Mouse (Mus musculus) kidney, postnatal 4 days (tissue): ENCODE data around the gene Scgb2a2.
"Not testable (repeated sequence)": the region's sequence is repeated elsewhere in the genome, so short reads cannot be mapped to it uniquely, and the experiment has no call there.

Experiments used
- DNase-seq, 2 experiments: peaks; one replicate each; pipeline ENCODE4 v3.0.0; 2021; ENCODE audit warnings: mixed read lengths in 2 of 2

The Scgb2a2 gene

DNA sequence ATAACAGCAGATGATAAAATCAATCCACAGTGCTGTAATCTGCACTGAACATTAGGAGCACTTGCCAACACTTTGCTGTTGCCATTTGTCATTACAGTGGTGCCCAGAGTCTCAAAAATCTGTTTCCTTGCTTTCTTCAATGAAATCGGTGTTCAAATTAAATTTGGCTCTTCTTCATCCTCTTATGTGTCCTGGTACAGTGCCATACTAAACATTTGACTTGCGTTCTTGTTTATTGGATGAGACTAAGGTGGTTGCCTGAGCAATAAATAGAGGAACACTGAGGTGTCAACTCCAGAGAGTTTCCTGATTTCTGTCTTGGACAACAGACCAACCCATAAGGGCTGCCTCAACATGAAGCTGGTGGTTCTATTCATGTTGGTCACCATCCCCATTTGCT lies at the start of gene Scgb2a2:
TSS of gene Scgb2a2 (plus strand) at position 301 of the 400 bp plus-strand sequence.
- no peak for DNase-seq

DNA sequence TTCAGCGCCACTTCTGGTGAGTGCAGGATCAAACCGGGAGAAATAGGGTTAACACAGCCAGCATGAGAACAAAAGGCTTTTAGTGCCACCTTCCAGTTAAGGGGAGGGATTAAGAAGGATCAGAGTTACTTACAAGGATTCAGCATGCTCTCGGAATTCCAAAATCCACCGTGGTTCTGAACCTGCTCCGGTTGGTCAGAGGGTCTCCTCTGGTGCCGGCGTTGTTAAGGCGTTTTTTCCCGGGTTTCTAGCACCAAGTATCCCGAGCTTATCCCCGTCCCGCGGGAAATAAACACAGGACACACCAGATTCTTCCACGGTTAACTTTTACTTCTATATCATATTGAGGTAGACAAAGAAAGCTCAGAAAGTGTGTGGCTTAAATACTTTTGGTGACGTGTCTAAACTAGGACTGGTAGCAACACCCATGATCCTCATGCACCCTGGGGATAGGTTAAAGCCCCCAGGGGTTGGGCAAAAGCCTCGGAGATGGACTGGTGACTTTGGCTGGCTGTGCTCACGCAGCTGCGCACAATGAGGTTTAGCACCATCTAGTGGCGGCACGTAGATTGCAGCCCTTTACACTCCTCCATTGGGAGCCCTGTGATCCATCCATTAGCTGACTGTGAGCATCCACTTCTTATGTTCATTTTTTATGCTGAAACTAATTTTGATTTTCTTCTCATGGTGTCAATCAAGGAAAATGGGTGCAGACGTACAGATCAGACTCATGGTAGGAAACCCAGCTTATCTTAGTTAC lies 10.6 kb upstream of the Scgb2a2 start:
- DNase-seq = peak; percentile 78 to 79

DNA sequence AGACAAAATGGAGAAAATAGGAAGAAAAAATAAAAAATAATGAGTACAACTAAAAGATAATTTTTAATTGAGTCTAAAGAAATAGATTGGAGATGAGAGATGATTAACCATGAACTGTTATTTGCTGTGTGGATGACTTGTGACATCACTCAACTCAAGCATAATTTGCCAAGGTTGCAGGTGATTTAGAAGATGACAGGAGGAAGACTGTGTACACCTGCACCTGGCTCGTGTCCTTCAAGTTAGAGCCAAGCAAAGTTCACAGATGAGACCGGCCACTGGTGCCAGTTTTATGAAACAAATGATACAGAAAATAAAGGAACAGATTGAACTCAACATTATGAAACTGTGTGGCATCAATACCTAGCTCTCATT lies 10.0 kb upstream of the Scgb2a2 start:
- no peak for DNase-seq

DNA sequence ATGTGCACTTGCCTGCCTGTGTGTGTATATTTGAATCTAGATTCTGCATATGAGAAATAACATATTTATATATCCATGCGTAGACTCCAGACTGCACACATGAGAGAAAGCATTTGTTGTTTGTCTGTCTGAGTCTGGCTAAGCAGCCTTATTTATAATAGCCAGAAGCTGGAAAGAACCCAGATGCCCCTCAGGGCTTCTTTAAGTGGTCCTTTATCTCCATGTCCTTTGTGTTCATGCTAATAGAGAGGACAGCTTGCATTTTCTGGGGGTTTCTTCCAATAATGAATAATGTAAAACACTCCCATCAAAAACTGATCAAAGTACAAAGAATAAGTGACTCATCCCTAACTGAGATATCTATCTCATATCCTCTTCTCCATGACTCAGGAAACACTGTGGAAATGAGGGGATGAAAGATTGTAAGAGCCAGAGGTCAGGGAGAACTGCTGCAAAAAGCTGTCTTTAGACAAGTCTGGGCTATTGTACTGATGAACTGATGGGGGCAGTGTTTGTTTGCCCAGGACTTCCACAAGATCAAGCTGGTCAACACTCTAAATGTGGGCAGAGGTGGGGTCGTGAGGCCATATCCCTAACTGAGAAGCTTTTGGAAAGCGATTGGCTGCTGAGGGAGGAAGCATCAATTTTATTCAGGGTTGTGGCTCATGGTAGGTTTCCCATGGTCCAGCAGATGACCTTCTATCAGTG lies 2.2 kb downstream of the Scgb2a2 start:
- not testable (repeated sequence) for DNase-seq

DNA sequence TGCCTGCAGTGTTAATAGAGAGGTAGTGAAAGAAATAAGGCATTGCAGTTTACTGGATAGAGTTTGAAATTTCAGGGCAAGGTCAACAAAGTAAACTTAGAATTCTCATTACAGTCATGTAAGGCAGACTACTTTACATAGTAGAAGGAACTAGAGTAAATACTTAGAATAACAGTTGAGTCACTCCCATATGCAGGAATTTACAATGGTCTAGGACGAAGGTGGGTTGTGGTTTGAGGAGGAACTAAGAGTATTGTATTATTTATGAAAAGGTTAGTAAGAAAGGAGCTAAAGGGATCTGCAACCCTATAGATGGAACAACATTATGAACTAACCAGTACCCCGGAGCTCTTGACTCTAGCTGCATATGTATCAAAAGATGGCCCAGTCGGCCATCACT lies 13.5 kb downstream of the Scgb2a2 start:
- not testable (repeated sequence) for DNase-seq

DNA sequence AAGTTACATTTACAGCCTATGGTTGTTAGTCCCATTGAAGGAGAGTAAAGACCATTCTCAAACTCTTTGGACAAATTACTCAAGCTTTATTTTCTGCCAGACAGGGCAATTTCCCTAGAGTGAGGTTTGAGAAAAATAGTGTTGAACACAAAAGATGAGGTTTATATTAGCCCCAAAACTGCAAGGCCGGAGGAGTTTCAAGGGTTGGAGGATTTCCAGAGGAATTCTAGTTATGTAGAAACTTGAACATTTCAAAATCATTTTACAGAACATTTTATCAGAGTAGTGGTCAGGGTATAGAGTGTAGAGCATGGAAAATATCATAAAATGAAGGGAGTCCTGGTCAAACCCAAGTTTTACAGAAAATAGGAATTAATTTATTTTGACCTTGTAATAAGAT lies 17.5 kb downstream of the Scgb2a2 start:
- DNase-seq = no peak

DNA sequence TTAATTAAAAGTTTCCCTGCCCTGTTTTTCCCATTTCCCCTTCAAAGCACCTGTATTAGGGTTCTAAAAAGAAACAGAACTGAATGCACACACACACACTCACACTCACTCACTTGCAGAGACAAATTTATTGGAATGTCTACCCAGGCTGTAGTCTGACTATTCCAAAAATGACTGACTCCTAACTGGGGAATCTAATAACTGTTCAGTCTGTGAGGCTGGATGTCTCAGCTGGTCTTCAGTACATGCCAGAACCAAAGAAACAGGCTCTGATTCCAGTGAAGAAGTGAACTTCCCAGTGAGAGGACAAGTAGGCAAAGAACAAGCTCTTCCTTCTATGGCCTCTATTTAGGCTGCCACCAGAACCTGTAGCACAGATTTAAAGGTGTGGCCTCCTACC lies 18.1 kb downstream of the Scgb2a2 start:
- DNase-seq = no peak

DNA sequence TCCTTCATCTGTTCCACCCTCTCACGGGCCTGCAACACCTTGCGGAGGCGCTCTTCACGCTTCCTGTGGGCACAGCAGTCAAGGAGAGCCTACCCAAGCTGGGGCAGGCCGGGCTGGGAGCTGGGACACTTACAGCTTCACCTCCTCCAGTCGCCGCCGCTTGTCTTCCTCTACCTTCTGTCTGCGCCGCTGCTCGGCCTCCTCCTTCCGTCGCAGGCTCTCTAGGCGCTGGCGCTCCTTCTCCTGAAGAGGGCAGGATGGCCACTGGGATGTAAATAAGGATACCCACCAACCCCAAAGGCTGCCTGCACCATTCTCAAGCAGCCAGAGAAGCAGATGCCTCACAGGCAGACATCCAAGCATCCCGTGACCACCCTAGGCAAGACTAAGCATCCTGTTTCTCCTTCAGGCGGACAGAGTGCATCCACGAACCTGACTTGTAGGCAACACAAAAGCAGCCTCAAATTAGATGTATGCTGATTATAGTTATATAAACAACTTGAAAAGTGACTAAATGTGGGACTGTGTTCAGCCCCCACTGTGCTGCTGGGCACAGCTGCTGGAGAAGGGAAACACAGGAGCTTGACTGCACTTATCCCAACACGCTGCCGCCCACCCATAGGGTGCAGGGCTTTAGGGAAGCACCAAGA lies 30.9 kb downstream of the Scgb2a2 start:
- DNase-seq = no peak

DNA sequence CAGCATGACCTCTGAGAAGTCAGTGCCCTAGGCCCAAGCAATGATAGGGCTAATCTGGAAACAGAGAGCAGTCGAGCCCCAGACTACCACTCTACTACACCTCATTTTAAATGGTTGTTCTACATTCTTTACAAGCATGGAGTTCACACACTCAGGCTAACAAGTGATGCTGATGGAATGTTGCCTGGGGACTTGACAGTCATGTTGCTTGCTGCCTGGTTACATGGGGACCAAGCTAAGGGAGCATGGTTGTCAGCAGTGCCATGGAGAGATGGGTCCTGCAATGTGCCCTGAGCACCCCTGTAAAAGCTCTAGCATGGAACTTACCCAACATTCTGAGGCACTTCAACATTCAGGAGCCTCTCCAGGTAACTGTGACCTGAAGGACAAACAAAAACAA lies 39.0 kb downstream of the Scgb2a2 start:
- no peak for DNase-seq

DNA sequence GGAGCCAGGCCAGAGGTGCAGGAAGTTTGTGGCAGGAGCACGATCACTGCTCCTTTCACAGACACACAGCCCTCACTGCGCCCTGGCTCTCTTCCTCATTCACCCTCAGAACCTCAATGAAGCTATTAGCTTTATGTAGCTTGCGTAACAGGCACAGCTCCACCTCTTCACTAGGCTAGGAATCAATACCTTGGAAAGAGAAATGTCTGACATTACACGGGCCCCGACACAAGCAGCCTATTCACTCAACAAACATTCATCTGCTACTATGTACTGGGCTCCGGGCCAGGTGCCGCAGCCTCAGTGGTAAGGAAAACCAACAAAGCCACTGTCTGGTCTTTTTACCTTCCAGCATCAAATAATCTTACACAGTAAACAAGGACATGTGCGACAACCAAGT lies 39.4 kb downstream of the Scgb2a2 start:
- no peak for DNase-seq

DNA sequence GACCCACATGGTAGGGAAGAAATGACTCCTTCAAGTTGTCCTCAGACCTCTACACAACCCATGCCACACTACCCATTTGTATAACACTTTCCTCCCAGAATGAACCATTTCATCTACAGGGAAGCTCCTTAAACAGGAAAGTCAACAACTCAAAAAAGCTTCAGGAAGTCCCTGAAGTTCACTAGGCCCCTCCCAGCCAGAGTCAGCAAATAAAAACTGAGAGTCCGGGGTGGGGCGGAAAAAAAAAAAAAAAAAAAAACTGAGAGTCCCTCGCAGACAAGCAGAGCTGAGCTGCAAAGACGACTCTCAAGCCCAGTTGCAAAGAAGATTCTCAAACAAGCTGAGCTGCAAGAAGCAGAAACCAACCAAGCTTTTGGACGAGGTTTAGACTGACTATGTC lies 48.7 kb downstream of the Scgb2a2 start:
- DNase-seq = no peak

DNA sequence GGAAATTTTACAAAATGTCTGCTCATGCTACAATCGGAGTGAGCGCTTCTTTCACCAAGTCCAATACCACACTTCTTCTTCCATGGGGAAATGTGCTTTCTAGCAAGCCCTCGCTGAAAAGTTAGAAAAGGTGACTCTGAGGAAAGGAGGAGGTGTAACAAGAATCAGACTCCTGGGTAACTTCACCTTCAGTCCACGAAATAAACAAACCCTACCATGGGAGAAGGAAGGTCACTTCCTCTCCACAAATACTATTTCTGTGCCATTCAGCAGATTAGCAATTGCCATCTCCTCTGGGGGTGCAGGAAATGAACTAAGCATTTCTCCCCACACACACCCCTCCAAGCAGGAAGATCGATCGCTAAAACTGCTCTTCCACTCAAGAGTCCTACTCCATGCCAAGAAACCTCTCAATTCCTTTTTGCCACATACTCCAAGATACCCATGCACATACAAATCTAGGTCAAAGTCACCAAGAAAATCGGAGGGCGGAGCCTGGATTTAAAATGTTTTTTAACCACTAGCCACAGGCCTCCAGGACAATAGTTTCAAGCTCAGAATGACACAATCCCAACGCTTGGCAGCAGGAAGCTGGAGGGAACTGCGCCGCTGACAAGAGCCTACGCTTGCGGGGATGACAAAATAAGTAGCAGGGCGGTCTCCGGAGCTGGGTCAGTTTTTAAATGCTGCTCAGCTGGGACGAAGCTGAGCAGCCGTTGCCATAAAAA lies 51.1 kb downstream of the Scgb2a2 start:
- no peak for DNase-seq

DNA sequence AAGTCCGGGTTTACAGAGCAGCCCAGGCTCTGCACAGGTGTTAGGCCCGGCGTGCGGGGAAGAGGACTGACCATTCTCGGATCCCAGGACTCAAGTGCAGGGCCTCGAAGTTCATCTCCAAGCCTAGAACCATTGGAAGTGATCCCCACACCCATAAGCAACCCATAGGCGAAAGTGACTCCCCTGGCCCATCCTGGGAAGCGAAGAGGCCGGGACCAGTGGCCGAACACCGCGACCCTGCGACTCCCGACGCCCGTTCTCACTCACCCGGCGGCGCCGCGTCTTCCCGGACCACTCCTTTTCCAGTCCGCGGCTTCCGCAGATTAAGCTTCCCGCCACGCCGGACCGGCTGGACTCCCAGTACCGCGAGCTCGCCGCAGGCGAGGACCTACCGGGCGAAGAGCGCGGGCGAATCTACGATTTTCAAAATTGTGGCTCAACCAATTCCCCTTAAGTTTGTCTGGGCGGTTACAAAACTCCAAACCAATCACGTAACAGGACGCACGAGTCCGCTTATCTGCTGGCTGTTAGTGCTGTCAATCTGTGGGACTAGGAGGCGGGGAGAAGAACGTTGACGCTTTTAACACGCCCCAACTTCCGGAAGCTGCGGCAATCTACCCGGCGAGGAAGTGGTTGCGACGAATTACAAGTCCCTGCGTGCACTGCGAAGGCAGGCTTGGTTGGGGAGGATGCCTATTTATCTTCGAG lies 51.9 kb downstream of the Scgb2a2 start, which contains the start of gene Incenp:
TSS of gene Incenp (minus strand) at position 480 of the 708 bp plus-strand sequence.
- DNase-seq = peak; percentile 90 to 95

DNA sequence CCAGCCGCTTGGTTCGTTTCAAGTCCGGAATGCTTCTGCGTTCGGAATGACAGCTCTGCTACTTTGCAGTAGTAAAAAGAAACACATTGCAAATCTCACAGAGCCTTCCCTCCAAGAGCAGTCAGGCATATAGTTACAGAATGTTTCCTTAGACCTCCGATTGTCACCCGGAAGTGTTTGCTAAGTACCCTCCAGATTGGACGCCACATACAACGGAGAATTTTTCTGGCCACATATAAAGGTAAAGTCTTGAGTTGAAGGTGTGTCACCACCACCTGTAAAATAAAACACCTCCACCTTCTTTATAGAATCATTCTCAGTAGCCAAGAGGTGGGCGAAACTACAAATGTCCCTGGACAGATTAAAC lies 52.4 kb downstream of the Scgb2a2 start:
- DNase-seq = no peak

DNA sequence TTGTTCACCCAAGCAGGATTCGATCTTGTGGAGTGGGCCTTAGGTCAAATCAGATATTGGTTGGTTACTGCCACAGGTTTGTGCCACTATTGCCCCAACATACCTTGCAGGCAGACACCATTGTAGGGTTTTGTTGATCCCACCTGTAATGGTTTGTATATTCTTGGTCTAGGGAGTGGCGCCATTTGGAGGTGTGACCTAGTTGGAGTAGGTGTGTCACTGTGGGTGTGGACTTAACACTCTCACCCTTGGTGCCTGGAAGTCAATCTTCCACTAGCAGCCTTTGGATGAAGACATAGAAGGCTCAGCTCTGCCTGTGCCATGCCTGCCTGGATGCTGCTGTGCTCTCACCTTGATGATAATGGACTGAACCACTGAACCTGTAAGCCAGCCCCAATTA lies 53.3 kb downstream of the Scgb2a2 start:
- not testable (repeated sequence) for DNase-seq
